Mouse (Mus musculus): ENCODE measurements around the gene Isyna1.
"Not testable (repeated sequence)": the region's sequence is repeated elsewhere in the genome, so short reads cannot be mapped to it uniquely, and the experiment has no call there.

The Isyna1 gene

GRCm38 (mm10) chr8:70577207-70577606, 17.0 kb upstream of the Isyna1 start:
- no peak for DNase-seq (ENCODE audit: low read depth)

GRCm38 (mm10) chr8:70583476-70584387, 10.4 kb upstream of the Isyna1 start:
- DNase-seq (ENCODE audit: low read depth), result no peak

GRCm38 (mm10) chr8:70584606-70585257, 9.4 kb upstream of the Isyna1 start:
- no peak for DNase-seq (ENCODE audit: low read depth)

- peak; percentile 62 for DNase-seq (ENCODE audit: low read depth)
These were observed 8.9 kb upstream of the Isyna1 start for GRCm38 (mm10) chr8:70585258-70585652.

GRCm38 (mm10) chr8:70587955-70588354, 6.2 kb upstream of the Isyna1 start:
- not testable (repeated sequence) for DNase-seq (ENCODE audit: low read depth)

GRCm38 (mm10) chr8:70591569-70591968, 2.6 kb upstream of the Isyna1 start:
- DNase-seq (ENCODE audit: low read depth), result no peak

GRCm38 (mm10) chr8:70593173-70593572, 1.0 kb upstream of the Isyna1 start:
- DNase-seq (ENCODE audit: low read depth), result no peak

- no peak for DNase-seq (ENCODE audit: low read depth)
These were observed 720 bp downstream of the Isyna1 start for GRCm38 (mm10) chr8:70594621-70595564.

GRCm38 (mm10) chr8:70595811-70596210, 1.6 kb downstream of the Isyna1 start:
- no peak for DNase-seq (ENCODE audit: low read depth)

GRCm38 (mm10) chr8:70596216-70596615, 2.0 kb downstream of the Isyna1 start:
- no peak for DNase-seq (ENCODE audit: low read depth)

GRCm38 (mm10) chr8:70596775-70597416, 2.7 kb downstream of the Isyna1 start:
- no peak for DNase-seq (ENCODE audit: low read depth)

- DNase-seq (ENCODE audit: low read depth), result no peak
These were observed 3.5 kb downstream of the Isyna1 start for GRCm38 (mm10) chr8:70597417-70598272.

- no peak for DNase-seq (ENCODE audit: low read depth)
These were observed 4.1 kb downstream of the Isyna1 start for GRCm38 (mm10) chr8:70598283-70598682.

GRCm38 (mm10) chr8:70598722-70599121, 4.5 kb downstream of the Isyna1 start:
- no peak for DNase-seq (ENCODE audit: low read depth)

GRCm38 (mm10) chr8:70599507-70600290, 5.5 kb downstream of the Isyna1 start:
- DNase-seq (ENCODE audit: low read depth), result no peak

- DNase-seq (ENCODE audit: low read depth), result no peak
These were observed 6.5 kb downstream of the Isyna1 start for GRCm38 (mm10) chr8:70600473-70601270.

- peak; percentile 77 for DNase-seq (ENCODE audit: low read depth)
These were observed 7.1 kb downstream of the Isyna1 start for GRCm38 (mm10) chr8:70601271-70601649.

- DNase-seq (ENCODE audit: low read depth), result no peak
These were observed 8.1 kb downstream of the Isyna1 start for GRCm38 (mm10) chr8:70602139-70602811.
